Mouse (Mus musculus): ENCODE data around the gene Gm960.
A peak's percentile ranks its signal among the peaks of the same experiment; 100 is the strongest.

DNA sequence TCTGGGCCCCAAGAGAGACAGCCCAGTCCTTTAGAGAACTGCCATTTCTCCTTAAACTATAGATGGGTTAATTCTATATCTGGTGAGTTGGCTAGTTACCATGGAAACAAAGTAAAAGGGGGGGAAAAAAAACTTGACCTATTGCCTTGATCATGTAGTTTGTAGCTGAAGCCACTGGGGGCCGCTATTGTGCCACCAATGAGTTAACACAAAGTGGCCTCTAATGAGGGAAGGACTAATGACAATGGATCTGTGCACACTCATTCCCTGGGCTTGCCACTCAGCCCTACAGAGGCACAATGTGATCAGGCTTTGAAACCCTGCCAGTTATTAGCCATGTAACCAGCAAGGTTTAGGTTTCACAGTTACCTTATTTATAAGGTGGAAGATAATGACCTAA, 69.6 kb downstream of the Gm960 start:
- peak; percentile 91 for TF ChIP-seq CTCF (IDR thresholded peaks at IDR 0.05)
- no peak for TF ChIP-seq EP300 (IDR thresholded peaks at IDR 0.05)

All from lung, postnatal 0 days (tissue).